Mouse (Mus musculus) thymus, adult 2 months (tissue): ENCODE results near the gene Atg9b.

Experiments
- CTCF ChIP-seq: fragments of 200-500 bp; IDR thresholded peaks from 2 replicates; pipeline ENCODE4 v1.5.1; 2012; ENCODE audit warnings: mild to moderate bottlenecking, control low read depth, low read length, moderate library complexity, borderline replicate concordance; ENCODE audit not compliant: control insufficient read depth, poor library complexity, insufficient read depth; ENCODE audit errors: extremely low read depth
- POLR2A ChIP-seq: fragments of 200-500 bp; IDR thresholded peaks from 2 replicates; pipeline ENCODE4 v1.6.1; 2012; ENCODE audit warnings: mild to moderate bottlenecking, low read length, control low read depth, moderate library complexity; ENCODE audit not compliant: control insufficient read depth, poor library complexity, insufficient read depth; ENCODE audit errors: extremely low read depth

- TF ChIP-seq POLR2A = no peak
- no peak for TF ChIP-seq CTCF
These were observed 49.2 kb upstream of the Atg9b start for GRCm38 (mm10) chr5:24441187-24441586.
